Mouse (Mus musculus) bone marrow, adult 2 months (tissue): ENCODE data around the gene Unc13b.

Experiments
- CTCF ChIP-seq: fragments of 200-500 bp; IDR thresholded peaks from 2 replicates; pipeline ENCODE4 v1.5.1; 2011; ENCODE audit warnings: low read length, control low read depth; ENCODE audit not compliant: control insufficient read depth, insufficient read depth
- POLR2A ChIP-seq: fragments of 200-500 bp; IDR thresholded peaks from 2 replicates; pipeline ENCODE4 v1.6.1; 2011; ENCODE audit warnings: low read depth, mild to moderate bottlenecking, control low read depth, low read length, borderline replicate concordance; ENCODE audit not compliant: control insufficient read depth

DNA sequence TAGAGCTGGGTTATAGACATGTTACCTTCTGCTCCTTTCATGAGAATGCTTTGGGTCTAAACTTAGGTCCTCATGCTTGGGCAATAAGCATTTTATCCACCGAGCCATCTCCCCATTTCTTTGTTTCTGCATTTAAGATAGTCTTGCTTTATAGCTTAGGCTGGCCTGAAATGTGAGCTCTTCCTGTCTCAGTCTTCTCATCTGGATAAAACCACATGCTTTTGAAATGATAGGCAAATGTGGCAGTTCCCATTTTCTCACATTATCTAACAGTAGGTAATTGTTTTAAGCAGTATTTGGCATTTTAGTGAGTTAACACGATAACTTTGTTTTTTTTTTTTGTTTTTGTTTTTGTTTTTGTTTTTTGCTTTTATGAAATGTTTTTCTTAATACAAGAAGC, 31.2 kb downstream of the Unc13b start:
- TF ChIP-seq POLR2A = no peak
- TF ChIP-seq CTCF = no peak
